Mouse (Mus musculus) ES-E14 (cell line): ENCODE results near the gene Fam13a.

ENCODE experiments used
- CHD2 ChIP-seq: IDR thresholded peaks from 2 replicates; pipeline ENCODE4 v1.6.1; 2014; ENCODE audit warnings: mild to moderate bottlenecking, low read depth, low read length, inconsistent platforms
- ZC3H11A ChIP-seq: IDR thresholded peaks from 2 replicates; pipeline ENCODE4 v1.6.1; 2012; ENCODE audit warnings: low read depth, mild to moderate bottlenecking, inconsistent platforms, low read length, borderline replicate concordance
- ZNF384 ChIP-seq: IDR thresholded peaks from 2 replicates; pipeline ENCODE4 v1.6.1; 2012; ENCODE audit warnings: low read depth, low read length, inconsistent platforms

- TF ChIP-seq ZC3H11A (no peak), CHD2 (no peak), ZNF384 (no peak)
Measured at GRCm38 (mm10) chr6:58988706-58989105, 35.6 kb downstream of the Fam13a start.
